Mouse (Mus musculus): ENCODE measurements around the gene Mbd6. TPM values are rescaled to one million over a fixed set of nuclear protein-coding genes. Genes with fewer than 3 reads are reported as not detected.

Mbd6 gene
- total RNA-seq, 2 experiments from 2014 or later: 16.1 to 17.1 TPM

- DNase-seq: peak; percentile 53
- intact Hi-C loops (cut with DNase I; ENCODE audit: low total_unique reads): no loop called here
Measured at GRCm38 (mm10) chr10:127290930-127291880, 2.4 kb upstream of the Mbd6 start.

DNA sequence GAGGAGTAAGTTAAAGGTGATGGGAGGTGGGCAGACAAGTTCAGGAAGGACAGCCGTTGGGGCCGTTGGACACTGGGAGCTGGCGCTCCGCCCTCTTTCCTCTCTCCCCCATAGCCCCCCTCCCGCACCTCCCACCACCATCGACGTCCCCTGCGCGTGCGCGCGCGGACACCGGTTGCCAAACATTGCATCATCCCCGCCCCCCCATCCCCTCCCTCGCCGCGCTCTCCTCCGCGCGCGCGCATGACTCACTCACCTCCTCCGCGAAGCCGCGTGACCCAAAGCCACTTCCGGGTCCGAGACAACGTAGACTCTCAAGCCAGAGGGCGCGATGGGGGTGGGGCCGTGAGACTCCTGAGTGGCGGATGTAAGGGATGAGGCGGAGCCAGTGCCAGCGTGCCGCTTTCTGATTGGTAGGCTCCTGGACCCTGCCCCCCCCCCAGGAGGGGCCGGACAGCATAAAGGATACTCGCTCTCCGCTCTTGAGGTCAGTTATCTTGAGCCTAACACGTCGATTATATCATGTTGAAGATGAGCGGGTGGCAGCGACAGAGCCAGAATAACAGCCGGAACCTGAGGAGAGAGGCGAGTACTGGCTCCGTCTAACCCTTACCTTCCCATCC lies 1.6 kb upstream of the Mbd6 start:
- intact Hi-C loops (cut with DNase I; ENCODE audit: low total_unique reads): no loop called here
- DNase-seq: peak; percentile 100

- intact Hi-C loops (cut with DNase I; ENCODE audit: low total_unique reads): no loop called here
- peak; percentile 65 for DNase-seq
Measured at GRCm38 (mm10) chr10:127289573-127290191, 864 bp upstream of the Mbd6 start.

DNA sequence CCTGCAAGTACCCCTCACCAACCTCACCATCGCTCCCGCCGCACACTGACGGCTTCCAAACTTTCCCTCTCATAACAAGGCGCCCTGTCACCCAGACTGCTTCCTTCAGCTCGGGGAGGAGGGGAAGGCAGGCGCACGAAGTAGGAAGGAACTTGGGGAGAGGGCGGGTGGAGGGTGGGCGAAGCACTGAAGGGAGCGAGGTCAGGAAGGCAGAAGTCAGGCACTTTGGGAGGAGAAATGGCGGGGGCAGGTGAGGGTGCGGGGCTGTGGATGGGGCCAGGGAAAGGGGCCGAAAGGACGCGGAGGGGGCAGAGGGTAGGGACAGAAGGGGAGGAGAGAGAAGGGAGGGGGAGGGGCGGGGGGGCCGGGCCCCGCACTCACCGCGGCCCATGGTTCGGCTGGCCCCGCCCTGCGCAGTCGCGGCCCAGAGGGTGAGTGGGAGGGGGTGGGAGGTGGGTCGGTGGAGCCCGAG lies 454 bp downstream of the Mbd6 start:
- peak; percentile 53 for DNase-seq
- intact Hi-C loops (cut with DNase I; ENCODE audit: low total_unique reads): no loop called here

DNA sequence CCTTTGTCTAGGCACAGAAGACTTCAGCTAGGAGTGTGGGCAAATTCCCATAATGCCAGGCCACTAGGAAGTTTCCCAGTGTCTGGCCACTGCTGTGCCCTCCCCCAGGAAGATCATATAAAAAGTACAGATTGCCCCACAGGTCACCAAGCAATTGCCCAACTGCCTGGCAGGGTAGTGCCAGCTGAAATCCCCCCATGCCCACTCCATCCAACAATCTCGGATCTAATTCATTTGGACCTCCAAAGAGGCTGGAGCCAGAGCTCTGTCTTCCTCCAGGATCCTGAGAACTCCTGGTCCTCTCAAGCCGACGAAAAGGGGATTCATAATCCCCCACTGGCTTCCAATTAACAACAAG lies 903 bp downstream of the Mbd6 start:
- DNase-seq: no peak
- intact Hi-C loops (cut with DNase I; ENCODE audit: low total_unique reads): no loop called here

GRCm38 (mm10) chr10:127287271-127287935 lies 1.4 kb downstream of the Mbd6 start:
- intact Hi-C loops (cut with DNase I; ENCODE audit: low total_unique reads): no loop called here
- DNase-seq: no peak

GRCm38 (mm10) chr10:127286730-127287129 lies 2.1 kb downstream of the Mbd6 start:
- intact Hi-C loops (cut with DNase I; ENCODE audit: low total_unique reads): no loop called here
- DNase-seq: no peak

- intact Hi-C loops (cut with DNase I; ENCODE audit: low total_unique reads): no loop called here
- no peak for DNase-seq
Measured at GRCm38 (mm10) chr10:127286194-127286593, 2.6 kb downstream of the Mbd6 start.

DNA sequence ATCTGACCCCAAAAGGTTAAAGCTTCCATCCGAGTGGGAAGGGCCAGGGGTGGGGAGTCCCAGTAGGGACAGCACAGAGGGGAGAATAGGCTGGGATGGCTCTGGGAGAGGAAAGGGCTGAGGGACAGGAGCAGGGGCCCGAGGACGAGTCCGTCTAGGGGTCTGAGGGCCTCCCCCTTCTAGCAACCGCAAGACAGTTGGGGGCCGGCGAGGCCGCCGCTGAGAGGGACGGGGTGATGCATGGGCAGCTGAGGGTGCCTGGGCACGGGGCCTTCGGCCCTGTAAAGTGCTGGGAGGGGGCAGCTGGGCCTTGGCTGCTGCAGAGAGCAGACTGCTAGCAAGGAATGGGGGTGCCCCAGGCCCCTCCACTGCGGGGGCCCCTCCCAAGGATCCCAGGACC lies 3.2 kb downstream of the Mbd6 start:
- intact Hi-C loops (cut with DNase I; ENCODE audit: low total_unique reads): no loop called here
- DNase-seq: no peak

DNA sequence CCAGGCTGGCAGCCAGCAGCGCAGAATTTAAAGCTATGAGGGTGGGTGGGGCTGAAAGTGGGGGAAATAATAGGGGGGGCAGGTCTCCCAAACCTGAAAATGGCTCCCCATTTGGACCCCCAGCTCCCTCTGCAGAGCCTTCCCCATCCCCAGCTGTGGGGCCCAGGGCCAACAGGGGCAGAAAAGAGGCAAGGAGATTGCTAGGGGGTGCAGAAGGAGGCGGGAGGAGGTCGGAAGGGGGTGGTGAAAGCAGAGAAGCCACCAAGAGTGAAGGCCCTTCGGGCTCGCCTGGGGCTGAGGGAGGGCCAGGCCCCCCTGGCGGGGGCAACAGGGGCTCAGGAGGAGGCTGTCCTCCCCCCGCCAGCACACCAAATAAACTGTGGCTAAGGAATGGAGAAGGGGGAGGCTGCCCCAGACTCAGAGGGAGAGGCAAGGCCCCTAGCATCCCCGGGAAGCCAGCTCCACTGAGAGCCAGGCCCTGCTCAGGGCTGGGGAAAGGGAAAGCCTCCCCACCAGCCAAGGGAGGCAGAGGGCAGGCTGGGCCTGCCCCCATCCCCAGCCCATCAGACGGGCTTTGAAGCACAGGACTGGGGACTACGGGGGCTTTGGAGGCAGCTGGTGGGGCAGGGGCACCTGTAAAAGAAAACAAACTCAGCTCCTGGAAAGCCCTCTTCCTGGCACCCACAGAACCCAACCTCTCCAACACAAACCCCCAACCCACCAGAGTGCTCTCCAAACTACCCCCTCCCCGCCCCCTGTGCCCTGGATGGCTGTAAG lies 3.9 kb downstream of the Mbd6 start:
- DNase-seq: no peak
- intact Hi-C loops (cut with DNase I; ENCODE audit: low total_unique reads): no loop called here

- intact Hi-C loops (cut with DNase I; ENCODE audit: low total_unique reads): no loop called here
- DNase-seq: no peak
Measured at GRCm38 (mm10) chr10:127284105-127284622, 4.7 kb downstream of the Mbd6 start.

DNA sequence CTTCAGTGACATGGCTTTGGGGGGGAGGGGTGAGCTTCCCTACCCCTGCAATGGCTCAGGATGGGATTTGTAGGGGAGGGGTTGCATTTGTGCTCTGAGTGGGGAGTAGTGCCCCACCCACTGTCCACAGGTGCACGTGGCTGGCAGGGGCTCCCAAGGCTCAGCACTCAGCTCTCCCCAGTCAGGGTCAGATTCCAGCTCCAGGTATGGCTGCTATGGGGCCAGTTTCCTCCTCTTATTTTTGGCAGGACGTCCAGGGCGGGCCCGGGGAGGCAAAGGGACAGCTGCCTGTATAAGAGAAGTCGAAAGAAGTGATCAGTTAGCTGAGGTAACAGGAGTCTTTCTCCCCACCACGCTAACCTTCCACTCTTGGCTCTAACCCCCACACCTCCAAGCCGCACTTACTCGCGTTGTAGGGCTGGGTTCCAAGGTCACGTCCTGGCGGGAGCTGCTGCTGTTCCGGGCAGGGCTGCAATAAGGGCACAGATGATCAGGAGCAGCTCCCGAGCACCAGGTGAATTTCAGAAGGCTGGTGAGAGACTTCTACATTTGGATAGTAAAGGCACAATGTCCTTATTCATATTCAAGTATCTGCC lies 6.1 kb downstream of the Mbd6 start:
- intact Hi-C loops (cut with DNase I; ENCODE audit: low total_unique reads): no loop called here
- peak; percentile 36 for DNase-seq

DNA sequence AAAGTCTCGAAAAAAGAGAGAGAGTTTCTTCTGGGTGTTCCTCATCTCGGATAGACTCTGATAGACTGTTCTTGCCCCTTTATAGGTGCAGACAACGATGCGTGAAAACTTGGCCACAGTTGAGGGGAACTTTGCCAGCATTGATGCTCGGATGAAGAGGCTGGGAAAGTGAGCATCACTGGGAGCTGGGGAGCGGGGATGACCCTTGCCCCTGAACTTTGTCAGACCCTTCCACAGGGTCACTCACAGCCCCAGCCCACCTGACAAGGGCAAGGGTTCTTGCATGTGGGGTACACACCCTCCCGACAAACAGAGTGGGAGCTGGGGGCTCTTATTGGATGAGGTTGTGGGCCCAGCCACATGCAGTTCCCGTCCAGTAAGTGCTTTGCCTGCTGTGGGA lies 7.5 kb downstream of the Mbd6 start:
- intact Hi-C loops (cut with DNase I; ENCODE audit: low total_unique reads): no loop called here

GRCm38 (mm10) chr10:127279730-127280129 lies 9.1 kb downstream of the Mbd6 start:
- intact Hi-C loops (cut with DNase I; ENCODE audit: low total_unique reads): no loop called here

More for the DNA sequence above, 7.5 kb downstream of the Mbd6 start:
- no peak for DNase-seq

DNA sequence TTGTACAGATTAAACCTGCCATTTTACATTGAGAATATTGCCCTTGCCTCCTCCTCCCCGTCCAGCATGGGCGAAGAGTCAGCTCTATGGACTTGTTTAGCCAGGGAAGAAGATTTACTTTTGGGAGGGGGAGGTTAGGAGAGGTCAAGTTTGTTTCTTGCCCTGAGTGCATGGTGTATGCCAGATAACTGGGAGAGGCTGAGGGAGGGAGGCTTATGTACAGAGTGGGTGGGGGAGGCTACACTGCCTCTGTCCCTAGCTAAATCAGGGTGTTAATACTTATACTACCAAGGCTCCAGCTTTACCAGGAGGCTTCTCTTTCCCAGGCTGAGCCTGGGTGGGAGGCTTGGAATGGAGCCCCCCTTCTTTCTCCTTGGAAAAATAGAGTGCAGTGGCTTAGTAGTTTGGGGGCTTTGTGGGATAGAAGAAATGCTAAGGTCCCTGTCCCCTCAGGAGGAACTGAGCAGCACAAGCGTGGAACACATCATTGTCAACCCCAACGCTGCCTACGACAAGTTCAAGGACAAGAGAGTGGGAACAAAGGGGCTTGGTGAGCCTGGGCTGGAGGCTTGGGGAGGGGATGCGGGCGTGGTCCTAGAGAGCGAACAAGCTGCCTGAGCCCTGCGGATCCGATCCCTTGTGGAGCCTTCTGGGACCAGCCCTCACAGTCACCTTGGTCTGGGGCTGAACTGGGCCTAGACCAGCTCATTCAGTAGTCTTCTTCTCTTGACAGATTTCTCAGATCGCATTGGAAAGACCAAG lies 14.4 kb downstream of the Mbd6 start:
- no peak for DNase-seq
- intact Hi-C loops (cut with DNase I; ENCODE audit: low total_unique reads): no loop called here

More at GRCm38 (mm10) chr10:127279730-127280129, 9.1 kb downstream of the Mbd6 start:
- no peak for DNase-seq

GRCm38 (mm10) chr10:127272371-127272770 lies 16.4 kb downstream of the Mbd6 start:
- intact Hi-C loops (cut with DNase I; ENCODE audit: low total_unique reads): no loop called here
- DNase-seq: no peak

DNA sequence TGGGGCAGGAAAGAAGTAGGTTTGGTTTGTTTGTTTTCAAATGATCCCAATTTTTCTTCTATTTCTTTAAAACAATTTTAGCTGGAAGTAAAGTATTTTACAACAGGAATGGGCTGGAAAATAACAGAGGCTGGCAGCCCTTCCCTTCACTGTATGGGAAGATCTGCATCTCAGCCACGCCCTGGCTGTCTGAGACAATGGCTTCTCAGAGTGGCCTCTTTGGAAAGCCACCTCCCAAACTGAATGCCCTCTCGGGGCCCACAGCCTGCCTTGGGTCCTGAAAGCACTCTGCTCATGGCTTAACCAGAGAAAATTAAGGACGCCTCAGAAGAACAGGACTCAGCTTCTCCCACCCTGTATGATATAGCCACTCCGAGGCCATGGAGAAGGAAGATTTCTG lies 18.9 kb downstream of the Mbd6 start:
- intact Hi-C loops (cut with DNase I; ENCODE audit: low total_unique reads): no loop called here
- no peak for DNase-seq

GRCm38 (mm10) chr10:127269036-127269435 lies 19.8 kb downstream of the Mbd6 start:
- DNase-seq: peak; percentile 64
- intact Hi-C loops (cut with DNase I; ENCODE audit: low total_unique reads): no loop called here

Measured in gastrocnemius, postnatal 14 days (tissue).